Mouse (Mus musculus): ENCODE measurements around the gene Gm9758. TPM values are rescaled to one million over a fixed set of nuclear protein-coding genes. Genes with fewer than 3 reads are reported as not detected.
"Not testable (repeated sequence)": the region's sequence is repeated elsewhere in the genome, so short reads cannot be mapped to it uniquely, and the experiment has no call there.

The Gm9758 gene
- polyA plus RNA-seq (2012; ENCODE audit: insufficient read depth, low replicate concordance) = not detected in 2 replicates

- H3K4me1 ChIP-seq; H3K36me3 ChIP-seq (replicated peaks; ENCODE audit: low read length); H3K9me3 ChIP-seq; H3K27me3 ChIP-seq (replicated peaks); H3K4me3 ChIP-seq (replicated peaks): not testable (repeated sequence)
Observed at GRCm38 (mm10) chr5:14914799-14915198, at the start of gene Gm9758. Gene Gm9758, minus strand, starts transcription at chr5:14914899.

GRCm38 (mm10) chr5:14963821-14964220, 49.1 kb upstream of the Gm9758 start:
- H3K9me3 ChIP-seq; H3K4me3 ChIP-seq (replicated peaks); H3K36me3 ChIP-seq (replicated peaks; ENCODE audit: low read length); H3K27me3 ChIP-seq (replicated peaks); H3K4me1 ChIP-seq: not testable (repeated sequence)

GRCm38 (mm10) chr5:14961502-14961901, 46.8 kb upstream of the Gm9758 start:
- H3K9me3 ChIP-seq; H3K36me3 ChIP-seq (replicated peaks; ENCODE audit: low read length); H3K27me3 ChIP-seq (replicated peaks); H3K4me3 ChIP-seq (replicated peaks); H3K4me1 ChIP-seq: not testable (repeated sequence)

DNA sequence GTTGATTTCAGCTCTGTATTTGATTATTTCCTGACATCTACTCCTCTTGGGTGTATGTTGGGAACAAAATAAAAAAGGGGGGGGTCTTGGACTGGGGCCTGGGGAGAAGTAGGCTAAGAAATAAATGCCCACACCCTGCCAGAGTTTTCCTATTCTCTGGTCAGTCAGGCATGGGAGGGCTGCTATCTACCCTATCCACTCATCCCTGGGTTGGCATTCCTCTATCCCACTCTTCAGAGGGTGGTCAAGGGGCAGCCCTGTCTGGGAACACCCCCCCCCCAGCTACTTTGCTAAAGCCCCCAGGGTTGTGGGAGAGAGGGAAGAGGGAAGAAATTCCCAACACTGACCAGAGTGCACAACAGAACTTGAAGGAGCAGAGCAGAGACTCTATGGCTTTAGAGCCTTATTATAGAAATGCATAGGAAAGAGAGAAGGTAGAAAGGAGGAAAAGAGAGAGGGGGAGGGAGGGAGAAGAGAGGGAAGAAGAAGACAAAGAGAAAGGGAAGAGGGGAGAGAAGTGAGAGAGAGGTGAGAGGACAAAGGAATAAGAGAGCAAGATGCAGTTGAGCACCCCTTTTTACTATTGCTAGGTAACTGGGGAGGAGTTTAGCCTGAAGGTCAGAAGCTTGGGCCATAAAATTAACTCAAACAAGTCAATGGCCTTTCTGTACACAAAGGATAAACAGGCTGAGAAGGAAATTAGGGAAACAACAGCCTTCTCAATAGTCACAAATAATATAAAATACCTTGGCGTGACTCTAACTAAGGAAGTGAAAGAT, 41.4 kb upstream of the Gm9758 start:
- not testable (repeated sequence) for H3K4me3 ChIP-seq (replicated peaks); H3K36me3 ChIP-seq (replicated peaks; ENCODE audit: low read length); H3K27me3 ChIP-seq (replicated peaks); H3K9me3 ChIP-seq; H3K4me1 ChIP-seq

DNA sequence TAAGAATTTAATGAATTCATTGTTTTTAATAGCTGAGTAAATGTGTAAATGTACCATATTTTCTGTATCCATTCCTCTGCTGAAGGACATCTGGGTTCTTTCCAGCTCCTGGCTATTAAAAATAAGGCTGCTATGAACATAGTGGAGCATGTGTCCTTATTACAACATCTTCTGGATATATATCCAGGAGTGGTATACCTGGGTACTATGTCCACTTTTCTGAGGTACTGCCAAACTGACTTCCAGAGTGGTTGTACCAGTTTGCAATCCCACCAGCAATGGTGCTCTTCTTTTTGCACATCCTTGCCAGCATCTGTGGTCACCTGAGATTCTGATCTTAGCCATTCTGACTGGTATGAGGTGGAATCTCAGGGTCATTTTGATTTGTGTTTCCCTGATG, 38.9 kb upstream of the Gm9758 start:
- H3K4me3 ChIP-seq (replicated peaks); H3K4me1 ChIP-seq; H3K27me3 ChIP-seq (replicated peaks); H3K36me3 ChIP-seq (replicated peaks; ENCODE audit: low read length); H3K9me3 ChIP-seq: not testable (repeated sequence)

DNA sequence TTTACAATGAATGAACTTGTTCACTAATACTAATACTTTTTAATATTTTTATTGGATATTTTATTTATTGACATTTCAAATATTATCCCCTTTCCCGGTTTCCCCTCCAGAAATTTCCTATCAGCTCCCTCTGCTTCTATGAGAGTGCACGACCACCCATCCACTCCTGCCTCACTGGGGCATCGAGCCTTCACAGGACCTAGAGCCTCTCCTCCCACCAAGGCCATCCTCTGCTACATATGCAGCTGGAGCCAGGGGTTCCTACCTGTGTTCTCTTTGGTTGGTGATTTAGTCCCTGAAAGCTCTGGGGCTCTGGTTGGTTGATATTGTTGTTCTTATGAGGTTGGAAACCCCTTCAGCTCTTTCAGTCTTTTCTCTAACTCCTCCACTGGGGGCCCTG, 38.0 kb upstream of the Gm9758 start:
- not testable (repeated sequence) for H3K27me3 ChIP-seq (replicated peaks); H3K4me3 ChIP-seq (replicated peaks); H3K9me3 ChIP-seq; H3K4me1 ChIP-seq; H3K36me3 ChIP-seq (replicated peaks; ENCODE audit: low read length)

- not testable (repeated sequence) for H3K4me3 ChIP-seq (replicated peaks); H3K4me1 ChIP-seq; H3K9me3 ChIP-seq; H3K27me3 ChIP-seq (replicated peaks); H3K36me3 ChIP-seq (replicated peaks; ENCODE audit: low read length)
Observed at GRCm38 (mm10) chr5:14951822-14952221, 37.1 kb upstream of the Gm9758 start.

DNA sequence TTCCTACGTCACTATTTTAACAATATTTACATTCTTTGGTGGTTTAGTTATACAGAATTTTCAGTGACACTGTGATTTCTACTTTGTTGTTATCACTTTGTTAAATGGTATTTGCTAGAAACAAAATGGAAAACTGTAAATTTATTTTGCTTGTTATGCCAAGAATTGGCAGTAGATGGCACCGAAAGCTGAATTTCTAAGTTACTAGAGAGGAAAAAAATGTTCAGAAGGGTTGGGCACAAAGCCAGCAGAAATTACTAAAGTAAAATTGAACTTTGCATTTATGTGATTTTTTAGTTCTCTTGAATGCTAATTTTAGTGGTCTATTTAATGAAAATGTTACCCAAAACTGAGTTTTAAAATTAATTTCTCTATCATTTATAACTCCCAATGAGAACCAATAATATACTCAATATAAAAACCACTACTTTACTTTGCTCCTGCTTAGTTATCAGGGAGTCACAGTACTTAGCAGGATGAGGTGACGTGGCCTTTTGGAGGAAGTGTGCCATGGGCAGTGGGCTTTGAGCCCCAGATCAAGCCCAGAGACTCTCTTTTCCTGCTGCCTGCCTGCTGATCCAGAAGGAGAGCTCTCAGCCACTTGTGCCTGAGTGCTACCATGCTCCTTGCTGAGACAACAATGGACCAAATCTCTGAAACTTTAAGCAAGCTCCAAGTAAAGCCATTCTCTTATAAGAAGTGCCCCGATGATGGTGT, 32.9 kb upstream of the Gm9758 start:
- not testable (repeated sequence) for H3K4me1 ChIP-seq

GRCm38 (mm10) chr5:14945524-14945923, 30.8 kb upstream of the Gm9758 start:
- H3K36me3 ChIP-seq (replicated peaks; ENCODE audit: low read length); H3K27me3 ChIP-seq (replicated peaks); H3K4me1 ChIP-seq; H3K4me3 ChIP-seq (replicated peaks); H3K9me3 ChIP-seq: not testable (repeated sequence)

More for the DNA sequence above, 32.9 kb upstream of the Gm9758 start:
- not testable (repeated sequence) for H3K36me3 ChIP-seq (replicated peaks; ENCODE audit: low read length); H3K4me3 ChIP-seq (replicated peaks); H3K27me3 ChIP-seq (replicated peaks); H3K9me3 ChIP-seq

- not testable (repeated sequence) for H3K9me3 ChIP-seq; H3K4me1 ChIP-seq; H3K4me3 ChIP-seq (replicated peaks); H3K36me3 ChIP-seq (replicated peaks; ENCODE audit: low read length); H3K27me3 ChIP-seq (replicated peaks)
Observed at GRCm38 (mm10) chr5:14941043-14941442, 26.3 kb upstream of the Gm9758 start.

DNA sequence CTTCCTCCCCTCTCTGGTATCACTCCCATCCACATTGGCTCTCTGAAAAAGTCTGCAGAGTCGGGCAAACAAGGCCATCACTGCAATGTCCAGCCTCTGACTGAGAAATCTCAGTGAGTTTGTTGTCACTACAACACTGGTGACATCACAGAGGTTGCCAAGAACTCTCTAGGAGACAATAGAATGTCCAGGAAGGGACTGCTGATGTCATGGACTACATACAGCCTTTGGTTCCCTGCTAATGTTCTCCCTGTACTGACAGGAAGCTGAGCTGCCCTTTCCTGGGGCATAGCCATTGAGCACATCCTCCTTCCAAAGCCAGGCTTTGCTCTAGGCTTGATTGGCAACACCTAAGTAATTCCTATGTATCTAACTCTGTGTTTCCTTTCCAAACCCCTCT, 23.6 kb upstream of the Gm9758 start, which contains the start of gene Speer4e:
Gene Speer4e, minus strand, starts transcription at position 101 of the 400 bp plus-strand sequence.
- not testable (repeated sequence) for H3K4me1 ChIP-seq; H3K4me3 ChIP-seq (replicated peaks); H3K36me3 ChIP-seq (replicated peaks; ENCODE audit: low read length); H3K27me3 ChIP-seq (replicated peaks); H3K9me3 ChIP-seq

GRCm38 (mm10) chr5:14933721-14934120, 19.0 kb upstream of the Gm9758 start:
- not testable (repeated sequence) for H3K27me3 ChIP-seq (replicated peaks); H3K9me3 ChIP-seq; H3K36me3 ChIP-seq (replicated peaks; ENCODE audit: low read length); H3K4me3 ChIP-seq (replicated peaks); H3K4me1 ChIP-seq

DNA sequence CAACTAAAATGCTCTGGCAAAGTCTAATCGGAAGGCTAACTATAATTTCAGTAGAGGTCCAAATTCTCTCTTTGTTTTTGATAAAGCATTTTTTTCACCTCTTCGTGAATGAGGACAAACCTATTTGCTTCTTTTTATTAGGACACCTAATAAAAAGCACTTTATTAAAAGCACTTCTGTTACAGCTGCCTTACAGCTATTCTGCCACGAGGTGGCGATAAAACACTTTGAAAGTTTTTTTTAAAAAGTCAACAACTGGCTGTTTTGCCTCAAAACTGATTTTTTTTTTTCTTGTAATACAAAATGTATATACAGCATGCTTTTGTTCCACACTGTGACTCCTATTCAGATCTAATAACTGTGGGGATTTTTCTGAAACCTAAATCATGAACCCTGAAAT, 12.3 kb upstream of the Gm9758 start:
- not testable (repeated sequence) for H3K27me3 ChIP-seq (replicated peaks); H3K4me1 ChIP-seq; H3K36me3 ChIP-seq (replicated peaks; ENCODE audit: low read length); H3K4me3 ChIP-seq (replicated peaks); H3K9me3 ChIP-seq

- H3K36me3 ChIP-seq (replicated peaks; ENCODE audit: low read length); H3K9me3 ChIP-seq; H3K4me1 ChIP-seq; H3K4me3 ChIP-seq (replicated peaks); H3K27me3 ChIP-seq (replicated peaks): not testable (repeated sequence)
Observed at GRCm38 (mm10) chr5:14914361-14914760, 338 bp downstream of the Gm9758 start.

DNA sequence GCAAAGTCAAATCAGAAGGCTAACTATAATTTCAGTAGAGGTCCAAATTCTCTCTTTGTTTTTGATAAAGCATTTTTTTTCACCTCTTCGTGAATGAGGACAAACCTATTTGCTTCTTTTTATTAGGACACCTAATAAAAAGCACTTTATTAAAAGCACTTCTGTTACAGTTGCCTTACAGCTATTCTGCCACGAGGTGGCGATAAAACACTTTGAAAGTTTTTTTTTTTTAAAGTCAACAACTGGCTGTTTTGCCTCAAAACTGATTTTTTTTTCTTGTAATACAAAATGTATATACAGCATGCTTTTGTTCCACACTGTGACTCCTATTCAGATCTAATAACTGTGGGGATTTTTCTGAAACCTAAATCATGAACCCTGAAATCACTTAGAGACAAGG, 11.2 kb downstream of the Gm9758 start:
- H3K4me3 ChIP-seq (replicated peaks); H3K9me3 ChIP-seq; H3K27me3 ChIP-seq (replicated peaks): not testable (repeated sequence)

More for the DNA sequence above, 11.2 kb downstream of the Gm9758 start:
- not testable (repeated sequence) for H3K4me1 ChIP-seq; H3K36me3 ChIP-seq (replicated peaks; ENCODE audit: low read length)
